8 mouse cellular contexts compared by ENCODE assay signal in genomic region chr2:101715650-101716323, GRCm38 (mm10). TPM values are rescaled to one million over a fixed set of nuclear protein-coding genes. Genes with fewer than 3 reads are reported as not detected.
DNase-seq lines count a peak whose midpoint lies in the region; ATAC-seq lines count a peak whose summit lies in the region.

No protein-coding gene starts in this region.

- H3K9ac ChIP-seq in hindbrain, embryonic 16.5 days (ENCODE audit: low read depth, low read length): no peak overlapping the region

- 0 out of 2 replicates have a peak, but pooled peaks cover 3% of the 10 kb centered on the region for H3K4me1 ChIP-seq in hindbrain, embryonic 10.5 days (replicated peaks)
- H3K4me1 ChIP-seq in hindbrain, embryonic 16.5 days (ENCODE audit: control insufficient read depth, insufficient read depth, low read depth, low read length): no peaks in the 10 kb centered on the region

- peaks cover 29% of the 10 kb centered on the region for H3K36me3 ChIP-seq in hindbrain, embryonic 10.5 days
- no peaks in the 10 kb centered on the region for H3K36me3 ChIP-seq in hindbrain, embryonic 16.5 days (ENCODE audit: control insufficient read depth, insufficient read depth, low read length)

- no peak overlapping the region for H3K4me3 ChIP-seq in hindbrain, embryonic 10.5 days
- H3K4me3 ChIP-seq in hindbrain, embryonic 16.5 days (ENCODE audit: low read length): no peak overlapping the region

- DNase-seq in hindbrain, embryonic 10.5 days (ENCODE audit: low spot score): peak; percentile 34
- DNase-seq in A20 (ENCODE audit: low read depth, low spot score) (peak; percentile 74), NIH3T3 (ENCODE audit: low read depth) (peak; percentile 43)
- DNase-seq in heart, postnatal 36 days: peak; percentile 59 to 69
- peak; percentile 15 for DNase-seq in mesoderm, embryonic 11.5 days (ENCODE audit: low read depth, low spot score)
- peak; percentile 39 to 52 for DNase-seq in thymus, postnatal 36 days
- no peak for DNase-seq in layer of hippocampus, adult 18-20 months (ENCODE audit: low spot score in 2 of 2)

- intact Hi-C loops in heart, postnatal 36 days (cut with DNase I): loop anchor here (5.0 kb wide), 2 partner anchors 42 to 82 kb away; no protein-coding TSS in a partner anchor

- no peak overlapping the region for H3K4me2 ChIP-seq in hindbrain, embryonic 16.5 days (ENCODE audit: low read length)

- no peaks in the 10 kb centered on the region for H3K9me3 ChIP-seq in hindbrain, embryonic 10.5 days
- 0 out of 2 replicates have a peak, but pooled peaks cover 2% of the 10 kb centered on the region for H3K9me3 ChIP-seq in hindbrain, embryonic 16.5 days (ENCODE audit: control insufficient read depth, low read length)

- no peak overlapping the region for H3K27ac ChIP-seq in hindbrain, embryonic 10.5 days
- no peak overlapping the region for H3K27ac ChIP-seq in hindbrain, embryonic 16.5 days (ENCODE audit: low read depth, low read length)

- no peaks in the 10 kb centered on the region for H3K27me3 ChIP-seq in hindbrain, embryonic 10.5 days (ENCODE audit: insufficient read depth, poor library complexity, severe bottlenecking)
- no peaks in the 10 kb centered on the region for H3K27me3 ChIP-seq in hindbrain, embryonic 16.5 days (replicated peaks; ENCODE audit: control insufficient read depth, insufficient read depth, low read length)

- 80% methylated on average over 8 of the region's 8 CpGs for WGBS in hindbrain, embryonic 10.5 days
- WGBS in hindbrain, embryonic 16.5 days: 84% methylated on average over 8 of the region's 8 CpGs

- ATAC-seq in hindbrain, embryonic 16.5 days: no peak

RNA-seq across cellular contexts. Expression of gene Traf6, which starts 37.6 kb away (rescaled TPM):
- 13.4 and 15.1 TPM in 2 replicates for polyA plus RNA-seq in hindbrain, embryonic 10.5 days (2016; fragmentation: Nextera tagmentation; extraction: Ambion mirVana)
- polyA plus RNA-seq in hindbrain, embryonic 16.5 days (2015; fragmentation: Nextera tagmentation; extraction: Ambion mirVana): 4.1 and 5.8 TPM in 2 replicates
- 10 to 100 TPM in 1 of 2 experiments, 1 to 10 TPM in 1; 9.0 to 10.3 TPM for total RNA-seq in heart, postnatal 36 days (2021)
- 10 to 100 TPM; 15.7 to 15.8 TPM for total RNA-seq in layer of hippocampus, adult 18-20 months (2021)

Comparison
In these comparisons a context has a peak if more than half of its experiments do, and no peak if none do; other contexts are left out.
1. DNase-seq: peak in hindbrain, embryonic 10.5 days (single experiment), A20 (single experiment), NIH3T3 (single experiment), heart, postnatal 36 days (2 of 2), mesoderm, embryonic 11.5 days (single experiment) and thymus, postnatal 36 days (2 of 2); none in layer of hippocampus, adult 18-20 months (0 of 2).